In genomic region chr17:29165452-29165851, GRCm38 (mm10) we compare ENCODE assay signal across 9 mouse cellular contexts. TPM values are rescaled to one million over a fixed set of nuclear protein-coding genes. Genes with fewer than 3 reads are reported as not detected.
DNase-seq lines count a peak whose midpoint lies in the region; ATAC-seq and TF ChIP-seq lines count a peak whose summit lies in the region.
"Had no signal": no experiment of that assay in that cellular context is flagged by ENCODE, and none has a peak within 500 bp of the region (broad histone marks: within the 10 kb centered on the region; RNA-seq: fewer than 3 reads in every experiment).

No protein-coding gene starts in this region.

- no peak overlapping the region for H3K27ac ChIP-seq in liver, embryonic 13.5 days
- peak overlapping the region; percentile 72 for H3K27ac ChIP-seq in stomach, embryonic 15.5 days
- no peak overlapping the region for H3K27ac ChIP-seq in left cerebral cortex, adult 2 months

- peak; percentile 33 for DNase-seq in liver, embryonic 13.5 days
- DNase-seq in retina, postnatal 1 day: no peak
- no peak for DNase-seq in left cerebral cortex, adult 2 months (ENCODE audit: extremely low spot score in 1 of 2, low spot score in 2 of 2)
- DNase-seq in kidney, postnatal 10 days: no peak

- peaks cover 7% of the 10 kb centered on the region for H3K36me3 ChIP-seq in megakaryocyte, embryonic 14.5 days (replicated peaks; ENCODE audit: low read length)
- no peaks in the 10 kb centered on the region for H3K36me3 ChIP-seq in liver, embryonic 13.5 days
- H3K36me3 ChIP-seq in stomach, embryonic 15.5 days: no peaks in the 10 kb centered on the region

- no peak overlapping the region for H3K9ac ChIP-seq in liver, embryonic 13.5 days
- no peak overlapping the region for H3K9ac ChIP-seq in stomach, embryonic 15.5 days

- no peak overlapping the region for H3K4me2 ChIP-seq in liver, embryonic 13.5 days
- peak overlapping the region; percentile 8; the same call in 1 of the 2 replicates for H3K4me2 ChIP-seq in stomach, embryonic 15.5 days

- H3K4me1 ChIP-seq in megakaryocyte, embryonic 14.5 days: peaks cover 85% of the 10 kb centered on the region
- peaks cover 25% of the 10 kb centered on the region for H3K4me1 ChIP-seq in liver, embryonic 13.5 days (replicated peaks)
- H3K4me1 ChIP-seq in stomach, embryonic 15.5 days: peaks cover 22% of the 10 kb centered on the region

- H3K4me3 ChIP-seq in megakaryocyte, embryonic 14.5 days (replicated peaks): peak overlapping the region; percentile 62
- no peak overlapping the region for H3K4me3 ChIP-seq in liver, embryonic 13.5 days (replicated peaks)
- H3K4me3 ChIP-seq in stomach, embryonic 15.5 days (replicated peaks): no peak overlapping the region
- H3K4me3 ChIP-seq in left cerebral cortex, adult 2 months: no peak overlapping the region

- H3K9me3 ChIP-seq in megakaryocyte, embryonic 14.5 days: peaks cover 15% of the 10 kb centered on the region
- no peaks in the 10 kb centered on the region for H3K9me3 ChIP-seq in liver, embryonic 13.5 days (replicated peaks)
- no peaks in the 10 kb centered on the region for H3K9me3 ChIP-seq in stomach, embryonic 15.5 days

- H3K27me3 ChIP-seq in megakaryocyte, embryonic 14.5 days (replicated peaks): peaks cover 11% of the 10 kb centered on the region
- 0 out of 2 replicates have a peak, but pooled peaks cover 4% of the 10 kb centered on the region for H3K27me3 ChIP-seq in liver, embryonic 13.5 days
- H3K27me3 ChIP-seq in stomach, embryonic 15.5 days (replicated peaks): no peaks in the 10 kb centered on the region

- no peak for TF ChIP-seq CTCF in left cerebral cortex, adult 2 months (IDR thresholded peaks at IDR 0.05)

- no peak for ATAC-seq in megakaryocyte, adult 5-6 weeks (ENCODE audit: poor library complexity, severe bottlenecking)
- peak; percentile 44 for ATAC-seq in activated CD4-positive, CD25-positive, alpha-beta regulatory T cell, adult 4 months
- ATAC-seq in liver, embryonic 13.5 days (ENCODE audit: low read depth): peak; percentile 65
- ATAC-seq in stomach, embryonic 15.5 days (ENCODE audit: insufficient read depth, low FRiP score, low read depth): 0 out of 2 replicates have a peak, but pooled peaks have one; percentile 33

- intact Hi-C loops in left cerebral cortex, adult 2 months (cut with DNase I): no loop called here

- WGBS in liver, embryonic 13.5 days (ENCODE audit: insufficient replicate concordance): 11% methylated on average over 6 of the region's 6 CpGs
- WGBS in stomach, embryonic 15.5 days: 38% methylated on average over 6 of the region's 6 CpGs

RNA-seq across cellular contexts. Expression of gene Rab44, which starts 51.5 kb away (rescaled TPM):
- polyA plus RNA-seq in megakaryocyte, embryonic 14.5 days (2012; ENCODE audit: insufficient read depth, low replicate concordance): 3.4 and 22.3 TPM in 2 replicates
- 52.2 and 62.4 TPM in 2 replicates for total RNA-seq in megakaryocyte, adult 5-6 weeks (2015)
- total RNA-seq in megakaryocyte, adult 5-6 weeks (2017): 104 and 105 TPM in 2 replicates
- polyA plus RNA-seq in activated CD4-positive, CD25-positive, alpha-beta regulatory T cell, adult 4 months (2017; shearing (Covaris generic)): not detected
- polyA plus RNA-seq in liver, embryonic 13.5 days (2015; fragmentation: Nextera tagmentation; extraction: Ambion mirVana): 4.4 and 5.3 TPM in 2 replicates
- polyA plus RNA-seq in stomach, embryonic 15.5 days (2015; fragmentation: Nextera tagmentation; extraction: Ambion mirVana): 1.5 and 2.3 TPM in 2 replicates
- under 1 TPM in 1 of 2 experiments, not detected in 1; 0.32 TPM for total RNA-seq in left cerebral cortex, adult 2 months (2021)
- polyA plus RNA-seq: limb, embryonic 11.5 days had no signal
